ENCODE assay signal across 23 mouse cellular contexts in genomic region chr3:60855734-60856133, GRCm38 (mm10).
DNase-seq lines count a peak whose midpoint lies in the region; ATAC-seq and TF ChIP-seq lines count a peak whose summit lies in the region.
"Had no signal": no experiment of that assay in that cellular context is flagged by ENCODE, and none has a peak within 500 bp of the region (broad histone marks: within the 10 kb centered on the region; RNA-seq: fewer than 3 reads in every experiment).

No protein-coding gene starts in this region.

- no peaks in the 10 kb centered on the region for H3K9me3 ChIP-seq in ES-Bruce4 (replicated peaks; ENCODE audit: control insufficient read depth, insufficient read depth, low read length, poor library complexity, severe bottlenecking)
- no peaks in the 10 kb centered on the region for H3K9me3 ChIP-seq in kidney, embryonic 14.5 days (ENCODE audit: control insufficient read depth, low read length)
- no peaks in the 10 kb centered on the region for H3K9me3 ChIP-seq in forebrain, embryonic 13.5 days (replicated peaks)
- H3K9me3 ChIP-seq: embryonic facial prominence, embryonic 10.5 days; embryonic facial prominence, embryonic 12.5 days; G1E had no signal

- ATAC-seq in kidney, embryonic 14.5 days (ENCODE audit: low FRiP score, low TSS enrichment): no peak
- ATAC-seq in forebrain, embryonic 13.5 days: no peak
- ATAC-seq: activated CD4-positive, CD25-positive, alpha-beta regulatory T cell, adult 4 months; forebrain, embryonic 14.5 days; forebrain, embryonic 16.5 days; Patski had no signal

- no peak for TF ChIP-seq CTCF in ES-Bruce4 (IDR thresholded peaks at IDR 0.05; ENCODE audit: low read depth, low read length)
- no peak for TF ChIP-seq CTCF in layer of hippocampus, adult 2 months (conservative IDR thresholded peaks at IDR 0.05)

- no peak overlapping the region for H3K9ac ChIP-seq in ES-Bruce4 (ENCODE audit: low read depth, poor library complexity, severe bottlenecking)
- no peak overlapping the region for H3K9ac ChIP-seq in kidney, embryonic 14.5 days (ENCODE audit: low read depth, low read length)
- H3K9ac ChIP-seq in forebrain, embryonic 13.5 days: no peak overlapping the region
- H3K9ac ChIP-seq: embryonic facial prominence, embryonic 12.5 days had no signal

- H3K4me3 ChIP-seq in ES-Bruce4 (ENCODE audit: low read depth, low read length): no peak overlapping the region
- no peak overlapping the region for H3K4me3 ChIP-seq in layer of hippocampus, adult 2 months
- H3K4me3 ChIP-seq in kidney, embryonic 14.5 days (ENCODE audit: low read length): no peak overlapping the region
- no peak overlapping the region for H3K4me3 ChIP-seq in forebrain, embryonic 13.5 days
- H3K4me3 ChIP-seq: embryonic facial prominence, embryonic 10.5 days; embryonic facial prominence, embryonic 12.5 days had no signal

- H3K4me1 ChIP-seq in ES-Bruce4 (ENCODE audit: control insufficient read depth, insufficient read depth, low read length): peaks cover 1% of the 10 kb centered on the region
- no peaks in the 10 kb centered on the region for H3K4me1 ChIP-seq in kidney, embryonic 14.5 days (ENCODE audit: control insufficient read depth, insufficient read depth, low read length)
- H3K4me1 ChIP-seq in forebrain, embryonic 13.5 days: no peaks in the 10 kb centered on the region
- H3K4me1 ChIP-seq: embryonic facial prominence, embryonic 10.5 days; embryonic facial prominence, embryonic 12.5 days had no signal

- H3K4me2 ChIP-seq in kidney, embryonic 14.5 days (replicated peaks; ENCODE audit: low read depth, low read length): no peak overlapping the region
- H3K4me2 ChIP-seq in forebrain, embryonic 13.5 days: no peak overlapping the region
- H3K4me2 ChIP-seq: embryonic facial prominence, embryonic 12.5 days had no signal

- TF ChIP-seq POLR2A in ES-Bruce4 (IDR thresholded peaks at IDR 0.05; ENCODE audit: insufficient read depth, low read length): no peak

- H3K36me3 ChIP-seq in ES-Bruce4 (ENCODE audit: control insufficient read depth, insufficient read depth, low read length, poor library complexity, severe bottlenecking): no peaks in the 10 kb centered on the region
- H3K36me3 ChIP-seq in kidney, embryonic 14.5 days (ENCODE audit: control insufficient read depth, insufficient read depth, low read length): no peaks in the 10 kb centered on the region
- H3K36me3 ChIP-seq in forebrain, embryonic 13.5 days (ENCODE audit: poor library complexity, severe bottlenecking): no peaks in the 10 kb centered on the region
- H3K36me3 ChIP-seq: embryonic facial prominence, embryonic 10.5 days; embryonic facial prominence, embryonic 12.5 days; G1E had no signal

- DNase-seq in ES-CJ7 (ENCODE audit: low read depth, low spot score): peak; percentile 89
- DNase-seq in R1 (ENCODE audit: low read depth, low spot score): peak; percentile 97
- DNase-seq in yolk sac, embryonic 10.5 days (ENCODE audit: low spot score): peak; percentile 5
- no peak for DNase-seq in layer of hippocampus, adult 2 months (ENCODE audit: low spot score in 2 of 2)
- DNase-seq: adrenal gland, adult 8-10 months; adrenal gland, postnatal 25 days; cerebellum, adult 11 months; cerebellum, adult 18-20 months; cerebellum, adult 8-10 months; cerebellum, adult 9-11 months; cerebellum, postnatal 14 days; cerebellum, postnatal 36 days; embryo, embryonic 11 days had no signal

- H3K27ac ChIP-seq in ES-Bruce4 (ENCODE audit: insufficient read depth, low read length): peak overlapping the region; percentile 19; the same call in 1 of the 2 replicates
- no peak overlapping the region for H3K27ac ChIP-seq in layer of hippocampus, adult 2 months
- H3K27ac ChIP-seq in kidney, embryonic 14.5 days (ENCODE audit: low read depth, low read length): no peak overlapping the region
- no peak overlapping the region for H3K27ac ChIP-seq in forebrain, embryonic 13.5 days
- H3K27ac ChIP-seq: embryonic facial prominence, embryonic 10.5 days; embryonic facial prominence, embryonic 12.5 days had no signal

- TF ChIP-seq EP300 in ES-Bruce4 (IDR thresholded peaks at IDR 0.05; ENCODE audit: insufficient read depth, low read depth, low read length): no peak

- 72% methylated on average over 2 of the region's 2 CpGs for WGBS in kidney, embryonic 14.5 days
- 56% methylated on average over 2 of the region's 2 CpGs for WGBS in forebrain, embryonic 13.5 days

- H3K27me3 ChIP-seq in ES-Bruce4 (ENCODE audit: control insufficient read depth, insufficient read depth, low read length, poor library complexity, severe bottlenecking): no peaks in the 10 kb centered on the region
- H3K27me3 ChIP-seq in kidney, embryonic 14.5 days (ENCODE audit: control insufficient read depth, insufficient read depth, low read length): no peaks in the 10 kb centered on the region
- no peaks in the 10 kb centered on the region for H3K27me3 ChIP-seq in forebrain, embryonic 13.5 days
- H3K27me3 ChIP-seq: embryonic facial prominence, embryonic 12.5 days had no signal

Comparison
In these comparisons a context has a peak if more than half of its experiments do, and no peak if none do; other contexts are left out.
1. DNase-seq: peak in ES-CJ7 (single experiment), R1 (single experiment) and yolk sac, embryonic 10.5 days (single experiment); none in layer of hippocampus, adult 2 months (0 of 2).